Mouse (Mus musculus): ENCODE data around the gene 1700012B07Rik. TPM values are rescaled to one million over a fixed set of nuclear protein-coding genes. Genes with fewer than 3 reads are reported as not detected.

Gene 1700012B07Rik
- total RNA-seq, 2 experiments from 2014 or later, result not detected

- DNase-seq, result no peak
- intact Hi-C loops (cut with DNase I), result no loop called here
These were observed 25.6 kb upstream of the 1700012B07Rik start for GRCm38 (mm10) chr11:109853228-109853966.

- intact Hi-C loops (cut with DNase I), result no loop called here
- no peak for DNase-seq
These were observed 24.1 kb upstream of the 1700012B07Rik start for GRCm38 (mm10) chr11:109851996-109852395.

- DNase-seq, result no peak
- intact Hi-C loops (cut with DNase I), result no loop called here
These were observed 18.5 kb upstream of the 1700012B07Rik start for GRCm38 (mm10) chr11:109846343-109846742.

GRCm38 (mm10) chr11:109845601-109846000 is 17.8 kb upstream of the 1700012B07Rik start:
- intact Hi-C loops (cut with DNase I), result no loop called here
- DNase-seq, result no peak

GRCm38 (mm10) chr11:109844466-109844865 is 16.6 kb upstream of the 1700012B07Rik start:
- DNase-seq, result no peak
- intact Hi-C loops (cut with DNase I), result no loop called here

GRCm38 (mm10) chr11:109830368-109830767 is 2.5 kb upstream of the 1700012B07Rik start:
- DNase-seq, result no peak
- intact Hi-C loops (cut with DNase I), result no loop called here

GRCm38 (mm10) chr11:109822280-109822679 is 5.6 kb downstream of the 1700012B07Rik start:
- intact Hi-C loops (cut with DNase I), result no loop called here
- DNase-seq, result no peak

GRCm38 (mm10) chr11:109817405-109817804 is 10.4 kb downstream of the 1700012B07Rik start:
- DNase-seq, result no peak
- intact Hi-C loops (cut with DNase I), result no loop called here

GRCm38 (mm10) chr11:109816911-109817310 is 10.9 kb downstream of the 1700012B07Rik start:
- intact Hi-C loops (cut with DNase I), result no loop called here
- no peak for DNase-seq

- DNase-seq, result no peak
- intact Hi-C loops (cut with DNase I), result loop anchor here (5.0 kb wide), 1 partner anchor 46 kb away; no protein-coding TSS in a partner anchor
These were observed 16.1 kb downstream of the 1700012B07Rik start for GRCm38 (mm10) chr11:109811721-109812120.

- intact Hi-C loops (cut with DNase I), result no loop called here
- no peak for DNase-seq
These were observed 18.5 kb downstream of the 1700012B07Rik start for GRCm38 (mm10) chr11:109809175-109809855.

- DNase-seq, result no peak
- intact Hi-C loops (cut with DNase I), result no loop called here
These were observed 26.3 kb downstream of the 1700012B07Rik start for GRCm38 (mm10) chr11:109801515-109801914.

- intact Hi-C loops (cut with DNase I), result no loop called here
- DNase-seq, result no peak
These were observed 30.3 kb downstream of the 1700012B07Rik start for GRCm38 (mm10) chr11:109797531-109797930.

GRCm38 (mm10) chr11:109795536-109795935 is 32.3 kb downstream of the 1700012B07Rik start:
- no peak for DNase-seq
- intact Hi-C loops (cut with DNase I), result no loop called here

GRCm38 (mm10) chr11:109793578-109793977 is 34.3 kb downstream of the 1700012B07Rik start:
- intact Hi-C loops (cut with DNase I), result no loop called here

GRCm38 (mm10) chr11:109792401-109792997 is 35.3 kb downstream of the 1700012B07Rik start:
- DNase-seq, result no peak
- intact Hi-C loops (cut with DNase I), result no loop called here

More at GRCm38 (mm10) chr11:109793578-109793977, 34.3 kb downstream of the 1700012B07Rik start:
- DNase-seq, result no peak

GRCm38 (mm10) chr11:109791965-109792364 is 35.9 kb downstream of the 1700012B07Rik start:
- DNase-seq, result no peak
- intact Hi-C loops (cut with DNase I), result no loop called here

- intact Hi-C loops (cut with DNase I), result no loop called here
- DNase-seq, result no peak
These were observed 37.6 kb downstream of the 1700012B07Rik start for GRCm38 (mm10) chr11:109790221-109790620.

- no peak for DNase-seq
- intact Hi-C loops (cut with DNase I), result no loop called here
These were observed 42.5 kb downstream of the 1700012B07Rik start for GRCm38 (mm10) chr11:109785392-109785791.

GRCm38 (mm10) chr11:109771381-109771780 is 56.5 kb downstream of the 1700012B07Rik start:
- no peak for DNase-seq
- intact Hi-C loops (cut with DNase I), result no loop called here

- intact Hi-C loops (cut with DNase I), result no loop called here
- no peak for DNase-seq
These were observed 57.7 kb downstream of the 1700012B07Rik start for GRCm38 (mm10) chr11:109770185-109770584.
